Mouse (Mus musculus) testis, postnatal 14 days (tissue): ENCODE measurements around the gene Olfr1257.
"Not testable (repeated sequence)": the region's sequence is repeated elsewhere in the genome, so short reads cannot be mapped to it uniquely, and the experiment has no call there.

Source experiments
- DNase-seq: peaks from one replicate; pipeline ENCODE4 v3.0.0; 2021; ENCODE audit warnings: low spot score

Olfr1257 gene

DNA sequence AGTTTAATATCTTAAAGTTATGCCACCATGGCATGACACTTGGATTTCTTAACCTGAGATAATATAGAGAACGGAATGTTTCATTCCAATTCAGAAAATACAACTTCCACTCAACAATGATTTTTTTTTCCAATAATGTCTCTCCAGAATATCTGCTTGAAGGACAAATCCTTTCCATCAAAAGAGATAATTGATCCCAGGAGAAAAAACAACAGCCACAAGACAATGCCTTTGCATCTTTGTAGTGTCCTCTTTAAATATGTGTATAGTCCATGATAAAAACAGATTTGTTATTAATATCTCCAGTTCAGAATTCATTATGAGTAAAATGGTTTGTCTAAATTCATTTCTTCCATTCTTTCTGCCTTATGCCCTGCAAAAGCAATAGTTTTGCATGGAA, at the start of gene Olfr1257:
TSS of gene Olfr1257 (plus strand) at position 301 of the 400 bp plus-strand sequence.
- no peak for DNase-seq

GRCm38 (mm10) chr2:89841455-89841854, 36.8 kb upstream of the Olfr1257 start, which contains the start of gene Olfr1256:
Gene Olfr1256, minus strand, starts transcription at chr2:89841555.
- no peak for DNase-seq

DNA sequence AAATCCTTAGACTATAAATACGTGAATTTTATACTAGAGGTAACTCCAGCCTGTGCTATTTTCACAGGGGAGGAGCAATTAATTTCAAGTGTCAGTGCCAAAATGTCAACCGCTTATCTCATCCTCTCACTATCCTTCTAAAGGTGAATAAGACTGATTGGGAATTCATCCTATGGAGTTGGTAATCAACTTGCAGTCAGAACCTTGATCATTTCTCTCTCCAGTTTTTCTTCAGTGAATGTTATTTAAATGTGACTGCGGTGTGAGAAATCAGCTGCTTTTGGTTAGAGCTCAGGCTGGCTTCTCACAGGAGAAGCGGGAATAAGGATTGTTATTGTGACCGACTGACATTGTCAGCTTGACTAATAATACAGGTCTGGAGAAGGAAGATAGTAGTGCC, 30.1 kb upstream of the Olfr1257 start, which contains the start of gene Olfr48:
TSS of gene Olfr48 (minus strand) at position 101 of the 400 bp plus-strand sequence.
- DNase-seq, result no peak

DNA sequence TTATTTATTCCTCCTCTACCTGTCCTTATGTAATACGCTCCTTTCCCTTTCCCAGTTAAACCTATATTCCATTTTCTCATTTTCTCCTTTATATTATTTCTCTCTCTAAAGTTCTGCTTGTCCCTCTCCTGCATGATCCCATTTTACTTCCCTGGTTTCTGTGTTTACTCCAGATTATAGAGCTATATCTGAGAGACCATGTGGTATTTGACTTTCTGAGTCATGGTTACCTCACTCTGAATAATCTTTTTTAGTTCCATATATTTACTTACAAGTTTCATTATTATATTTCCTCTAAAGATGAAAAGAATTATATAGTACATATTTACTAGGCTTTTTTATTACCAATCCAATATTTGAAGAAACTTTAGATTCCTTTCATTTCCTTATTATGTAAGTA, 29.0 kb upstream of the Olfr1257 start:
- no peak for DNase-seq

DNA sequence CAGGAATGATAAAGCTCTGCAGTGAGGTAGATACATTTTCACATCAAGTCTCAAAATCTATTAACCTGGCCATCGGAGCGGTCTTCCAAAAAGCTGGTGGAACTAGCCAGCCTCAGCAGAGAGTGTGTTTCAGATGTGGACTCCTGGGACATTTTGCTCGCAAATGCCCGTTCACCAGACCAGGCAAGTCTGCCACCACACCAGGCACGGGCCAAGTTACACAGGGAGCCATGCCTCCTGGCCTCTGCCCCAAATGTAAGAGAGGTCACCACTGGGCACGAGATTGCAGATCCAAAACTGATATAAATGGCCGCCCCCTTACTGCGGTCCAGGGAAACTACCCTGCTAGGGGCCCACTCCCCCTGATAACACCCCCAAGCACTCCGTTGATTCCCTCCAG, 34.4 kb downstream of the Olfr1257 start:
- DNase-seq, result not testable (repeated sequence)

DNA sequence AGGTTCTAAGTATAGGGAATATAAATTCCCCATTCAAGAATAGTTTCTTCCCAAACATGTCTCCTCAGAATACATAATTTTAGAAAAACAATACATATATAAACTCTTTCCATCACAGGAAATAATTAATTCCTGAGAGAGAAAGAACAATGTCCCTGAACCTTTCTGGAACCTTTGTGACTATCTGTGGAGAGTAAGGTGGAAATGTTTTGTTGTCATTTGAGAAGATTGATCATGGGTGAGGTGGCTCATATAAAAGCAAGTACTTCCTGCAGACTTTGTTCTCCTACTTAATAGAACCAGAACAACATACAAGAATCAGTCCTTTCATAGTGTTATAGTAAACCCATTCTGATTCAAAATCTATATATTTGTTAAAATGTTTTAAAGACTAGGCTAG, 48.8 kb downstream of the Olfr1257 start, which contains the start of gene Olfr1258:
TSS of gene Olfr1258 (plus strand) at position 301 of the 400 bp plus-strand sequence.
- no peak for DNase-seq
